Mouse (Mus musculus): ENCODE measurements around the gene Cux2.

DNA sequence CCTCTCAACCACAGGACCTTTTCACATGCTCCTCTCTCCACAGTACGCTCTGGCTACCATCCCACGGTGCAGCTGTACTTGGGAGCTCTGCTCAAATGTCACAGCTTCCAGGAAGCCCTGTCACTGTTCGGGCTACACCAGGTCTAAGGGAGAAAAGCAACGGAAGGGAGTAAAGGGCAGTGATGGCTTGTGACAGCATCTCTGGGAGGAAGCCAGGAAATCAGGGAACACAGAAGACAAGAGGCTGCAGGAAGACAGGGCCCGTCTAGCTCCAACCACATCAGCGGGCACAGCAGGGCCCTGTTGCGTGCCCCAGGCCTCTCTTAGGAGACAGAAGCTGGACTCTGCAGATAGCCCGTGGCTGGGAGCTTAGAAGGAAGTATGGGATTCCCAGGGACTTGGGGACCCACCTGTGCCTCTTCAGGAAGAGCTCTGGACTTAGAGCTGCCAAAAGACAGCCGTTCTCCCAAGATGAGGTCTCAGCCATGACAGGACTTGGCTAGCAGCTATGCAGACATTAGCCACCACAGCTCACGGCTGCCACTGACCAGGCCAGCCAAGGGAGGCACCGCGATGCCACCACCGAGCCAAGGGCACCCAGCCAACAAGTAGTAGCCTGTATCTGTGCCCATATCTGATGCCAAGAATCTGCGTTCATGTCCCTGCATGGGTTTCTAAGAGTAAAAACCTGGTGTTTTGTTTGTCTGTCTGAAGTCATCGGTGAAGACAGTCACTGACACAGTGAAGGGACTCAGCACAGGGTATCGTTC is 105.7 kb downstream of the Cux2 start:
- TF ChIP-seq GATA1 (IDR thresholded peaks at IDR 0.05; ENCODE audit: borderline replicate concordance, low read length) (no peak), FLI1 (IDR thresholded peaks at IDR 0.05; ENCODE audit: low read length) (no peak)
